Mouse (Mus musculus) R1 (cell line): ENCODE measurements around the gene Zfp738.
"Not testable (repeated sequence)": the region's sequence is repeated elsewhere in the genome, so short reads cannot be mapped to it uniquely, and the experiment has no call there.

Experiments used
- DNase-seq: peaks from one replicate; pipeline ENCODE4 v3.0.0-alpha.2; 2018; ENCODE audit warnings: low read depth, low spot score

Zfp738 gene

DNA sequence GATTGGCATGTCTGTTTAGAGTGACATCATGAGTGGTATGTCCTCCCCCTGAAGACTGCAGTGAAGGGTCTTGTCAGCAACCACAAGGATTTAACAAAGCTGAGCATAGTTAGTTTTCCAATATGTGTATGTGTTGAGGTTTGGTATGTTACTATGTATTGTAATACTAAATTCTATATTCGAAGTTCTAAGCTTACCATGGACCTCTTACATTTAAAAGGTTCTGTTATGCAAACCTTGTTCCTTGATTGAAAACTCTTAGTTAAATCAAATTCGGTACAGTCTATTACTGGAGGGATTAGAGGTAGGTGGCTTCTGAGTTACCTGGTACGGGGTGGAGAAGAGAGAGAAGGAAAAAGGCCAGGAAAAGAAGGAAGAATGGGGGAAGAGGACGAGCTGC lies at the start of gene Zfp738:
Gene Zfp738, minus strand, starts transcription at position 101 of the 400 bp plus-strand sequence.
- no peak for DNase-seq

DNA sequence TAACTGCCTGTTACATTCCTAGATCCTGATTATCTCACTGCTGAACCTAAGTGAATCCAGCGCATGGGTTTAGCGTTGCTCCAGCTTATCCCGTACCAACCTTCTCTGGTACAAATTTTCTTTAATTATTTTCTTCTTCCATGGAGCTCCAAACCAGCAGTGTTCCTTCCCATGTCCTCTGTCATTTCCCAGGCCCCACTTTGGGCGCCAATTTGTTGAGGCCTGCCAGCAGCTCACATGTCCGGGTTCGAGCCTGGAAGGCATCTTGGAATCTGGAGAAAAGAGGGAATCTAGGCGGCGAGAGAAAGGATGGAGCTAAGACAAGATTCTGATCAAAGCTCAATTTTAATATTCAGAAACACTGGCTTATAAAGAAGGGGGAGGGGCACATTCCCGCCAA lies 47.5 kb upstream of the Zfp738 start:
- peak; percentile 54 for DNase-seq

DNA sequence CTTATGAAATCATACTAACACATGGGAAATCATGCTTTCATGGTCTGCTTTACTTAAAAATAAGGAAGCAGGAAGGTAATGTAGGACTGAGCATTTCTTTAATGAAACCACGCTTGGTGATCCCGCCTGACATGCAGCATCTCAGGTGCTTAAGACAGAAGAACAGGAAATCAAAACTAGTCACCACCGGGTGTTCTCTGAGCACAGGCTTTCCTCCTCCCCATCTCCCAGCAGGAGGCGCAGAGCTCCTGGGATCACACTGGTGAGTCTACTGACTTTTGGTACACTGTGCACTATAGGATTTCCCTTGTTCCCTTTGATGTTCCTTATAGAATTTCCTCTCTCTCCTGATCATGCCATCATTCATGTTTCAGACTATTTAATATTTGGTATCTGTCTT lies 42.6 kb upstream of the Zfp738 start:
- DNase-seq, result peak; percentile 40

DNA sequence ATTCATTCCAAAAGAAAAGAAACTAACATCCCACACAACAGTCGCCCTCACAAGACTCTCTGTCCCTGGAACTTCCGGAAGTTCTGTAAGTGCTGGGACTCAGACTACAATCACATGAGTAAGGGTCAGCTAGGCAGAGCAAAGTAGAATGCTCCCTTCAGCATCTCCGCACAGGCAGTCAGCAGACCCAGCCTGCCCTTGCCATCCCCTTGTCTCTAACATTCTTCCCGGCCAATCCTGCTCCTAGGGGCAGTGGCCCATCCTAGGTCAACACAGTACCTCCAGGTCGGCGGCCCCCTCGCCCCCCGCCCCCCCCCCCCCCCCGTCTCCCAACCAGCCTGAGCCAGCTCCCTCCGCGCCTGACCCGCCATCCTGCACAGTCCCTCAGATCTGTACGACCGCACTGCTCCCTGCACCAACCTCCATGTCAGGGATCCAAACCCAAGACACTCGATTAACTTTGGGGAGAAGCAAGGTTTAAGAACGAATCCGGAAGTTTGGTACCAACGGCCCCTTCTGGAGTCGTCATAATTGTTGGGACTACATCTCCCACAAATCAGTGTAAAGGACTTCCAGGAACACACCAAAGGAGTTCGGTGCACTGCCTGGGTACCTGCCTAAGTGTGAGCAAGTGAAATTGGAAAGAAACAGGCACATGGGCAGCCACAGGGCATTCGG lies 41.9 kb upstream of the Zfp738 start, which contains the start of gene Zfp65:
Gene Zfp65, minus strand, starts transcription at position 533 of the 678 bp plus-strand sequence.
- peak; percentile 80 for DNase-seq

DNA sequence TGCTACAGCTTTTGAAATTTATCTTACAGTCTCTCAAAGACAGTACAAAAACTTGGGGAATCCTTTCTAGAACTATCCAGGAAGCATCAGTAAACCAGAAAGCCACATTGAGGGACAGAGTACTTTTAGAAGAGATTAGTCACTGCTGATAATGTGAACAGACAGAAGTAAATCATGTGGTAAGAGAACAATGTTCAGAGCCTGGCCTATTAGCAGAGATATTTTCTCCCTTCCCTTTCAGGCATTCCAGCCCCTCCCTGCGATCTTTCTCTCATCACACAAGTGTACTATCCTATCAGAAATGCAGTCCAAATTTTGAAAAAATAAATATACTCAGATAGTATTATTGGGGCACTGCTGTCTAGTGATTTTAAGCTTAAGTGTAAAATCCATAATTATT lies 41.2 kb upstream of the Zfp738 start:
- DNase-seq, result no peak

DNA sequence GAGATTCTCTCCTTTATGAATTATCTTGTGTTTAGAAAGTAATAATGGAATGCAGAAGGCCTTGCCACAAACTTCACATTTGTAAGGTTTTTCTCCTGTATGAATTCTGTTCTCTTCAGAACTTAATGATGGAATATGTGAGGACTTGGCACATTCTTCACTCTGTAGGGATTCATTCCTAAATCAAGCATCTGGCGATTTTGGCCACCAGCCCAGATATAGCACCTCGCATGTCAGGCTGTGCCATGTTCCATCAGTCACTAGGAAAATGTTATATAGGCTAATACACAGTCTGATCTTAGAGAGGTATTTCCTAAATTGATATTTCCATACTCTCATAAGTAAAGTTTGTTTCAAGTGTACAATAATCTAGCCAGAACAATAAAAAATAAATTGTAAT lies 38.5 kb upstream of the Zfp738 start:
- DNase-seq, result not testable (repeated sequence)

DNA sequence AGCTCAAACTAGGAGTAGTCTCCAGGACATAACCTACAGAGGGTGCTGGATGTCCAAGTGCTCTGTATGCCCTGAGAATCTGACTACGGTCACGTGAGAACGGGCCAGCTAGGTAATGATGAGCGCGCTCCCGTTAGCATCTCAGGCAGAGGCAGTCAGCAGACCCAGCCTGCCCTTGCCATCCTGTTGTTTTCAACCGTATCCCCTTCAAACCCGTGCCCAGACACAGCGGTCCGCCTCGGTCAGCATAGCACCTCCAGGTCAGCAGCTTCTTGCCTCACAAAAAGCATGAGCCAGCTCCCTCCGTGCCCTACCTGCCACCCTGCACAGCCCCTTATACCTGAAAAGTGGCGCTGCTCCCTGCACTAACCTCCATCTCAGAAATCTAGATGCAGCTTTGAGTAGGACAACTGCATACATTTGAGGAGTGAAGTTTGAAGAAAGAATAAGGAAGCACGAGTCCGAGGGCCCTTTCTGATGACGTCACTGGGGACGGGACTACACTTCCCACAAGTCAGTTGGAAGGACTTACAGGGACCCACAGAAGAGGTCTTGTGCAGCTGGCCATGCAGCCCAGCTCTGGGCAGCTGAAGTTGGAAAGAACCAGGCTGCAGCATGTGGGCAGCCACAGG lies 37.1 kb upstream of the Zfp738 start:
- peak; percentile 93 for DNase-seq

DNA sequence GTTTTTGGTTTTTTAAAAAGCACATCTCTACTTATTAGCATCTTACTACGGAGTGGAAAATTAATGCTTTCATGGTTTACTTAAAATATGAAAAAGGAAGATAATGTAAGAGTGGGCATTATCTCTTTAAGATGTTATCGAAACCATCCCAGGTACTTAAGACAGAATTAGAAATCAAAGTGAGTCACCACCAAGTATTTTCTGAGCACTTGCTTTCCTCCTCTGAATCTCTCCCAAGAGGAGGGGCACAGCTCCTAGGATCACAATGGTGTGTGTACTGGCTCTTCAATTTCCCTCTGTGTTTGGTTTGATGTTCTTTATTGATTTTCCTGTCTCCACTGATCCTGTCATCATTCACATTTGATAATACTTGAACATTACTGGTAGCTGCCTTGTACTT lies 3.0 kb downstream of the Zfp738 start:
- DNase-seq, result not testable (repeated sequence)

DNA sequence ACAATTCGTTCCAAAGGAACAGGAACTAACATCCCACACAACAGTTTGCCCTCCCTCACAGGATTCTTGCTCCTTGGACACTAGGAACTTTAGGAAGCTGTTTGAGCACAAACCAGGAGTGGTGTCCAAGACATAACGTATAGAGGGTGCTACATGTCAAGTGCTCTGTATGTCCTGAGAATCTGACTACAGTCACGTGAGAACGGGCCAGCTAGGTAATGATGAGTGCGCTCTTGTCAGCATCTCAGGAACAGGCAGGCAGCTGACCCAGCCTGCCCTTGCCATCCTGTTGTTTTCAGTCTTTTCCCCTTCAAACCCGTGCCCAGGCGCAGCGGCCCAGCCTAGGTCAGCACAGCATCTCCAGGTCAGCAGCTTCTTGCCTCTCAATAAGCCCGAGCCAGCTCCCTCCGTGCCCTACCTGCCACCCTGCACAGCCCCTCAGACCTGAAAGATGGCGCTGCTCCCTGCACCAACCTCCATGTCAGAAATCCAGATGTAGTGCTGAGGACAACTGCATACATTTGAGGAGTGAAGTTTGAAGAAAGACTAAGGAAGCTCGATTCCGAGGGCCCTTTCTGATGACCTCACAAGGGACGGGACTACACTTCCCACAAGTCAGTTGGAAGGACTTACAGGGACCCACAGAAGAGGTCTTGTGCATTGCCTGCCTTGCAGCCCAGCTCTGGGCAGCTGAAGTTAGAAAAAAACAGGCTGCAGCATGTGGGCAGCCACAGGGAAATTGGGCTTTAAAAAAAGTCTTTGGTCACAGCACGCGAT lies 3.7 kb downstream of the Zfp738 start:
- DNase-seq, result peak; percentile 96

DNA sequence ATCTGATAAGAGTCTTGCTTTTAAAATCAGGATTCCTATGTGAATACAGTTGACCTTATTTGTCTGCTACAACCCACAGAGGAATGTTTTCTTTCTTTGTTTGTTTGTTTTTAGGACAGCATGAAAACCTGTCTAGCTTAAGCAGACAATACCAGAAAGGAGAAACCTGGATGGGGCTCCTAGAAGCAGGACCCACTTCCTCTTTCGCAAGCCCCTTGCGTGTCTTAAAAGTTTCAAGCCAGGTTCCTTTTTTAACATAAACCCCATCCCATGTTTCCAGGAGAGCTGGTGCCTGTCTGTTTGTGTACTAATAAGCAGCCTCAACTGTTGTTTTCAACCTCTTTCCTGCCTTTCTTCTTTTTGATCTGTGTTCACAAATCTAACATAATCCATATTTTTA lies 12.0 kb downstream of the Zfp738 start:
- no peak for DNase-seq

DNA sequence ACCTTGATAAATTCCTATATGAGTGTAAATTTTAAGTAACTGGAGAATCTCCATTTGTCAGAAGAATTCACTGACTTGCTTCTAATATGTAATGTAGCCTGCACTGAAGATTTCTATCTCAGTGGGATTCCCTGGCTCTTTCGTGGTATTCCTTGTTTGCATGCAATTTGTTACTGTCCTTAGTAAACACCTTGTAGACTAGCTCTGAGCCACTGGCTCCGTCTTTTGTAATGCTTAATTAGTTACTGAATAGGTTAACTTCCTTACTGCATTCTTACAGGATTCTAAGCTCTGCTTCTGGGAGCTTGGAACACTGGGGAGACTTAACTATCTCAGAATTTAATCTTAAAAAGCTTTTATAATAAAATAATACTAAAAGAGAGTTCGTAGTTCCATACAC lies 34.4 kb downstream of the Zfp738 start:
- DNase-seq, result peak; percentile 90

DNA sequence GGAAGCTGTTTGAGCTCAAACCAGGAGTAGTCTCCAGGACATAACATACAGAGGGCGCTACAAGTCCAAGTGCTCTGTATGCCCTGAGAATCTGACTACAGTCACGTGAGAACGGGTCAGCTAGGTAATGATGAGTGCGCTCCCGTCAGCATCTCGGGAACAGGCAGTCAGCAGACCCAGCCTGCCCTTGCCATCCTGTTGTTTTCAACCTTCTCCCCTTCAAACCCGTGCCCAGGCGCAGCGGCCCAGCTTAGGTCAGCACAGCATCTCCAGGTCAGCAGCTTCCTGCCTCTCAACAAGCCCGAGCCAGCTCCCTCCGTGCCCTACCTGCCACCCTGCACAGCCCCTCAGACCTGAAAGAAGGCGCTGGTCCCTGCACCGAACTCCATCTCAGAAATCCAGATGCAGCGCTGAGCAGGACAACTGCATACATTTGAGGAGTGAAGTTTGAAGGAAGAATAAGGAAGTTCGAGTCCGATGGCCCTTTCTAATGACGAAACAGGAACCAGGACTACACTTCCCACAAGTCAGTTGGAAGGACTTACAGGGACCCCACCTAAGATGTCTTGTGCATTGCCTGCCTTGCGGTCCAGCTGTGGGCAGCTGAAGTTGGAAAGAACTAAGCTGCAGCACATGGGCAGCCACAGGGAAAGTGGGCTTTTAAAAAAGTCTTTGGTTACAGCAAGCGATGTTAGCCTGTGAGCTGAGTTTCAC lies 49.4 kb downstream of the Zfp738 start, which contains the start of the genes Gm49345 and Zfp729a:
Gene Gm49345, minus strand, starts transcription at position 476 of the 714 bp plus-strand sequence.
Gene Zfp729a, minus strand, starts transcription at position 498 of the 714 bp plus-strand sequence.
- DNase-seq, result peak; percentile 94

DNA sequence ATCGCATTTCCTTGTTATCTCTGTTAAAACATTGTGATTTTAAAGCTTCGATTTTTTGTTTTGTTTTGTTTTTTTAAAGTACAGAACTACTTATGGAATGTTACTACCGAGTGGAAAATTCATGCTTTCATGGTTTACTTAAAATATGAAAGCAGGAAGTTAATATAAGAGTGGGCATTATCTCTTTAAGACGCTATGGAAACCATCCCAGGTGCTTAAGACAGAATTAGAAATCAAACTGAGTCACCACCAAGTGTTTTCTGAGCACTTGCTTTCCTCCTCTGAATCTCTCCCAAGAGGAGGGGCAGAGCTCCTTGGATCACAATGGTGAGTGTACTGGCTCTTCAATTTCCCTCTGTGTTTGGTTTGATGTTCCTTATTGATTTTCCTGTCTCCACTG lies 76.8 kb downstream of the Zfp738 start:
- DNase-seq, result no peak

DNA sequence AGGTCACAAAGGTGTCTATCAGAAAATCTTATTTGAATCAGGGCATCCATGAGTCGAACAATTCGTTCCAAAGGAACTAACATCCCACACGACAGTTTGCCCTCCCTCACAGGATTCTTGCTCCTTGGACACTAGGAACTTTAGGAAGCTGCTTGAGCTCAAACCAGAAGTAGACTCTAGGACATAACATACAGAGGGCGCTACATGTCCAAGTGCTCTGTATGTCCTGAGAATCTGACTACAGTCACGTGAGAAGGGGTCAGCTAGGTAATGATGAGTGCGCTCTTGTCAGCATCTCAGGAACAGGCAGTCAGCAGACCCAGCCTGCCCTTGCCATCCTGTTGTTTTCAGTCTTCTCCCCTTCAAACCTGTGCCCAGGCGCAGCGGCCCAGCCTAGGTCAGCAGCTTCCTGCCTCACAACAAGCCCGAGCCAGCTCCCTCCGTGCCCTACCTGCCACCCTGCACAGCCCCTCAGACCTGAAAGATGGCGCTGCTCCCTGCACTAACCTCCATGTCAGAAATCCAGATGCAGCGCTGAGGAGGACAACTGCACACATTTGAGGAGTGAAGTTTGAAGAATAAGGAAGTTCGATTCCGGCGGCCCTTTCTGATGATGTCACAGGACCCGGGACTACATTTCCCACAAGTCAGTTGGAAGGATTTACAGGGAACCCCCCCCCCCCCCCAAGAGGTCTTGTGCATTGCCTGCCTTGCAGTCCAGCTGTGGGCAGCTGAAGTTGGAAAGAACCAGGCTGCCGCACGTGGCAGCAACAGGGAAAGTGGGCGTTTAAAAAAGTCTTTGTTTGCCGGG lies 77.6 kb downstream of the Zfp738 start, which contains the start of gene Zfp729b:
Gene Zfp729b, minus strand, starts transcription at position 642 of the 811 bp plus-strand sequence.
- peak; percentile 91 for DNase-seq
